ENCODE assay signal across 13 mouse cellular contexts in the genomic region with DNA sequence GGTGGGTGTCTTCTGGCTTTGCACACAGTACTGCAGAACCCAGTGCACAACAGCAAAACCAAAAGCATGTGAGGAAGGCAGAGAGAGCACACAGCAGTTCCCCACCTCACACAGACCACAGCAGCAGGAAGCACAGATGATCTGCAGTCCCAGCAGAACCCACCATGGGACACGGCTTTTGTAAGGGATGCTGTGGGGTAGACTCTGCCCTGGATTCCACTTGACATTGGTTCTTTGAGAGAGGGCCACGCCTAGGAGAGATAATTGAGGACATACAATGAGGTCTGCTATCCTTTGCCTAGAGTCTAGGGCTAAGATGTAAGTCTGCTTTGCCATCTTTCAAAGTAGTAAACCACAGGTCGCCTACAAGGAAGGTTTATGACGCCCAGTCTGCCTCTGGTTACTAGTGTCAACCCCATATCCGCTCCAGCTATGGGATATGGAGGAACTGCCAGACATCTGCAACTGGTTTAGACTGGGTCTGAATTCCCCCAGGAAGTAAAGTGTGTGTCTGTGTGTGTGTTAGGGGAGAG.
DNase-seq lines count a peak whose midpoint lies in the region; ATAC-seq lines count a peak whose summit lies in the region.
"Had no signal": no experiment of that assay in that cellular context is flagged by ENCODE, and none has a peak within 500 bp of the region (broad histone marks: within the 10 kb centered on the region; RNA-seq: fewer than 3 reads in every experiment).

No protein-coding gene starts in this region.

- 27% methylated on average over 5 of the region's 5 CpGs for WGBS in embryonic facial prominence, embryonic 13.5 days
- 29% methylated on average over 5 of the region's 5 CpGs for WGBS in limb, embryonic 15.5 days
- 71% methylated on average over 5 of the region's 5 CpGs for WGBS in midbrain, embryonic 11.5 days

- H3K4me1 ChIP-seq in embryonic facial prominence, embryonic 13.5 days = peaks cover 13% of the 10 kb centered on the region
- peaks cover 11% of the 10 kb centered on the region for H3K4me1 ChIP-seq in limb, embryonic 15.5 days
- no peaks in the 10 kb centered on the region for H3K4me1 ChIP-seq in midbrain, embryonic 11.5 days (ENCODE audit: control insufficient read depth, insufficient read depth, low read length)
- H3K4me1 ChIP-seq: hindbrain, embryonic 10.5 days; liver, embryonic 15.5 days had no signal

- DNase-seq in heart, adult 11 months = peak; percentile 82
- DNase-seq in heart, postnatal 36 days = no peak
- peak; percentile 83 for DNase-seq in thymus, postnatal 0 days (ENCODE audit: low spot score)
- DNase-seq in MN1 (ENCODE audit: low spot score) = no peak
- no peak for DNase-seq in midbrain, embryonic 11.5 days (ENCODE audit: low spot score, missing footprints)
- no peak for DNase-seq in Muller cell, postnatal 12 days (ENCODE audit: inconsistent ontology term)
- DNase-seq: heart, adult 18-20 months; retina, postnatal 1 day had no signal

- no peaks in the 10 kb centered on the region for H3K36me3 ChIP-seq in embryonic facial prominence, embryonic 13.5 days
- no peaks in the 10 kb centered on the region for H3K36me3 ChIP-seq in limb, embryonic 15.5 days
- H3K36me3 ChIP-seq in midbrain, embryonic 11.5 days (ENCODE audit: control insufficient read depth, insufficient read depth, low read length) = no peaks in the 10 kb centered on the region
- H3K36me3 ChIP-seq: hindbrain, embryonic 10.5 days; liver, embryonic 15.5 days had no signal

- no peak overlapping the region for H3K4me3 ChIP-seq in embryonic facial prominence, embryonic 13.5 days
- H3K4me3 ChIP-seq in limb, embryonic 15.5 days = no peak overlapping the region
- H3K4me3 ChIP-seq in midbrain, embryonic 11.5 days (ENCODE audit: low read depth, low read length) = no peak overlapping the region
- H3K4me3 ChIP-seq: hindbrain, embryonic 10.5 days; liver, embryonic 15.5 days had no signal

- peak overlapping the region; percentile 81 for H3K27ac ChIP-seq in embryonic facial prominence, embryonic 13.5 days
- peak overlapping the region; percentile 68 for H3K27ac ChIP-seq in limb, embryonic 15.5 days
- H3K27ac ChIP-seq in midbrain, embryonic 11.5 days (ENCODE audit: low read depth, low read length) = no peak overlapping the region
- H3K27ac ChIP-seq: liver, embryonic 15.5 days had no signal

- no peaks in the 10 kb centered on the region for H3K27me3 ChIP-seq in embryonic facial prominence, embryonic 13.5 days
- no peaks in the 10 kb centered on the region for H3K27me3 ChIP-seq in limb, embryonic 15.5 days
- H3K27me3 ChIP-seq in midbrain, embryonic 11.5 days (ENCODE audit: control insufficient read depth, insufficient read depth, low read length) = no peaks in the 10 kb centered on the region
- H3K27me3 ChIP-seq: liver, embryonic 15.5 days had no signal

- no peak overlapping the region for H3K9ac ChIP-seq in embryonic facial prominence, embryonic 13.5 days
- H3K9ac ChIP-seq in limb, embryonic 15.5 days = no peak overlapping the region
- no peak overlapping the region for H3K9ac ChIP-seq in midbrain, embryonic 11.5 days (ENCODE audit: low read length)
- H3K9ac ChIP-seq: liver, embryonic 15.5 days had no signal

- H3K9me3 ChIP-seq in embryonic facial prominence, embryonic 13.5 days = 0 out of 2 replicates have a peak, but pooled peaks cover 3% of the 10 kb centered on the region
- H3K9me3 ChIP-seq in limb, embryonic 15.5 days = no peaks in the 10 kb centered on the region
- H3K9me3 ChIP-seq in midbrain, embryonic 11.5 days (ENCODE audit: control insufficient read depth, low read length) = no peaks in the 10 kb centered on the region
- H3K9me3 ChIP-seq: hindbrain, embryonic 10.5 days; liver, embryonic 15.5 days had no signal

- H3K4me2 ChIP-seq in embryonic facial prominence, embryonic 13.5 days = peak overlapping the region; percentile 42
- H3K4me2 ChIP-seq in limb, embryonic 15.5 days = peak overlapping the region; percentile 22
- no peak overlapping the region for H3K4me2 ChIP-seq in midbrain, embryonic 11.5 days
- H3K4me2 ChIP-seq: liver, embryonic 15.5 days had no signal

- peak; percentile 64; the same call in 1 of the 2 replicates for ATAC-seq in embryonic facial prominence, embryonic 13.5 days (ENCODE audit: insufficient number of reproducible peaks, insufficient read depth, low FRiP score, low TSS enrichment, low read depth)
- no peak for ATAC-seq in limb, embryonic 15.5 days (ENCODE audit: insufficient number of reproducible peaks, low FRiP score, low TSS enrichment, low read depth)
- ATAC-seq in midbrain, embryonic 11.5 days (ENCODE audit: low FRiP score) = no peak
- ATAC-seq: midbrain, embryonic 16.5 days had no signal

- intact Hi-C loops in heart, postnatal 36 days (cut with DNase I) = no loop called here

Comparison
In these comparisons a context has a peak if more than half of its experiments do, and no peak if none do; other contexts are left out.
1. DNase-seq: peak in heart, adult 11 months (single experiment) and thymus, postnatal 0 days (single experiment); none in heart, postnatal 36 days (0 of 2), MN1 (single experiment), midbrain, embryonic 11.5 days (single experiment) and Muller cell, postnatal 12 days (single experiment).